Mouse (Mus musculus) WW6 (cell line): ENCODE measurements around the gene Usp43.

ENCODE experiments used
- DNase-seq: peaks from one replicate; pipeline ENCODE4 v3.0.0-alpha.2; 2013; ENCODE audit warnings: low read depth, low spot score

The Usp43 gene

GRCm38 (mm10) chr11:67811535-67811934, 110.4 kb downstream of the Usp43 start:
- no peak for DNase-seq

- DNase-seq: no peak
Measured at GRCm38 (mm10) chr11:67808051-67808450, 113.9 kb downstream of the Usp43 start.

- no peak for DNase-seq
Measured at GRCm38 (mm10) chr11:67806832-67807597, 114.9 kb downstream of the Usp43 start.

GRCm38 (mm10) chr11:67805538-67805937, 116.4 kb downstream of the Usp43 start:
- no peak for DNase-seq
